ENCODE assay signal across 31 mouse cellular contexts in the genomic region with DNA sequence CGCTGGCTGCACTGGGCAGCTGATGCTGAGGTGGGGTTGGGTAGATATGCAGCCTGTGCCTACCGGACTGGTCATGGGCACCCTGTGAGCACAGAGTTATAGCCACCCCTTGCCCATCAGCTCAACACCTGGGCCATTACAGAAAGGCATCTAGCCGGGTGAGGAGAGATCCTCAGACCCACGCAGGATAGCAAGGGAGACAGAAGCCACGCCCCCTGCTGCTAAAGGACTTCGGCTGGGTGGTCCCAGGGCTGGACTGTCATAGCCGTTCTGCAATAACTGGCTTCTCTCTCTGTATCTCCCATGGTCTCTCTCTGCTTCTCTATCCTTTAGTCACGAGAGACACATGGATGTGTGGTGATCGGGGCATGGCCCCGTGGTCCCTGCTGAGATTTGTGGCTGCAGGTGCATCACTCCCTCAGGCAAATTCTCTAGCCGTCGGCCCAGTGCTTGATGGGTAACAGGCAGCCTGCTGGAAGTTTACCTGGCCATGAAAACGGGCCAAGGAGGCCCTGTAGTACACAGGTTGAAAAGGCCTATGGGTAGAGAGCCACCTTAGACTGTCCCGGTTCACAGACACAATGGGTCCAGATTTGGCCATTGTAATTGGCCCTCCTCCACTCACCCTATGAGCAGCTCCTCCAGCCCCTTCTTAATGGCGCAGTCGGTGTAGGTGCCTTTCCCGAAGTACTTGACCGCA. TPM values are rescaled to one million over a fixed set of nuclear protein-coding genes. Genes with fewer than 3 reads are reported as not detected.
DNase-seq lines count a peak whose midpoint lies in the region; ATAC-seq and TF ChIP-seq lines count a peak whose summit lies in the region.
"Had no signal": no experiment of that assay in that cellular context is flagged by ENCODE, and none has a peak within 500 bp of the region (broad histone marks: within the 10 kb centered on the region; RNA-seq: fewer than 3 reads in every experiment).

No protein-coding gene starts in this region.

- peaks cover 25% of the 10 kb centered on the region for H3K4me1 ChIP-seq in heart, embryonic 10.5 days
- H3K4me1 ChIP-seq in heart, embryonic 12.5 days (replicated peaks), result peaks cover 22% of the 10 kb centered on the region
- no peaks in the 10 kb centered on the region for H3K4me1 ChIP-seq in lung, postnatal 0 days (ENCODE audit: insufficient read depth, low read depth, low read length)
- no peaks in the 10 kb centered on the region for H3K4me1 ChIP-seq in lung, adult 2 months (ENCODE audit: control insufficient read depth, insufficient read depth, low read length)
- peaks cover 24% of the 10 kb centered on the region for H3K4me1 ChIP-seq in intestine, embryonic 15.5 days (replicated peaks)
- H3K4me1 ChIP-seq in limb, embryonic 10.5 days, result peaks cover 25% of the 10 kb centered on the region
- H3K4me1 ChIP-seq: hindbrain, embryonic 12.5 days; liver, embryonic 15.5 days had no signal

- ATAC-seq in heart, embryonic 12.5 days (ENCODE audit: insufficient number of reproducible peaks, low FRiP score), result no peak
- ATAC-seq in lung, postnatal 0 days, result no peak
- ATAC-seq in intestine, embryonic 15.5 days, result no peak
- ATAC-seq: CD4-positive, CD25-positive, alpha-beta regulatory T cell, adult 4 months; forebrain, embryonic 16.5 days had no signal

- DNase-seq in heart, embryonic 10.5 days (ENCODE audit: low spot score), result peak; percentile 69
- no peak for DNase-seq in lung, postnatal 0 days (ENCODE audit: low spot score)
- no peak for DNase-seq in lung, adult 2 months
- peak; percentile 22 for DNase-seq in limb, embryonic 10.5 days (ENCODE audit: low spot score)
- no peak for DNase-seq in frontal cortex, postnatal 14 days (ENCODE audit: low spot score in 2 of 2)
- DNase-seq: adrenal gland, postnatal 25 days; cerebellum, adult 11-12 months; cerebellum, adult 9-11 months; embryo, embryonic 11 days; gastrocnemius, postnatal 14 days; kidney, adult 2 months; layer of hippocampus, postnatal 36 days; left cerebral cortex, postnatal 4 days; lung, postnatal 36 days; right cerebral cortex, adult 18-20 months; spleen, adult 18-20 months; thymus, adult 2 months had no signal

- no peak for TF ChIP-seq CTCF in lung, postnatal 0 days (IDR thresholded peaks at IDR 0.05)
- TF ChIP-seq CTCF in lung, adult 2 months (IDR thresholded peaks at IDR 0.05; ENCODE audit: insufficient read depth, low read length), result no peak

- no peak for TF ChIP-seq EP300 in lung, postnatal 0 days (IDR thresholded peaks at IDR 0.05)

- no peak overlapping the region for H3K9ac ChIP-seq in heart, embryonic 12.5 days
- no peak overlapping the region for H3K9ac ChIP-seq in lung, postnatal 0 days (replicated peaks; ENCODE audit: low read depth)
- no peak overlapping the region for H3K9ac ChIP-seq in intestine, embryonic 15.5 days
- H3K9ac ChIP-seq: embryonic facial prominence, embryonic 13.5 days; hindbrain, embryonic 12.5 days; liver, embryonic 15.5 days; neural tube, embryonic 12.5 days had no signal

- H3K4me3 ChIP-seq in heart, embryonic 10.5 days, result no peak overlapping the region
- H3K4me3 ChIP-seq in heart, embryonic 12.5 days, result no peak overlapping the region
- no peak overlapping the region for H3K4me3 ChIP-seq in lung, postnatal 0 days (ENCODE audit: low read depth, low read length)
- H3K4me3 ChIP-seq in lung, adult 2 months (replicated peaks; ENCODE audit: extremely low read depth, low read depth, low read length), result no peak overlapping the region
- no peak overlapping the region for H3K4me3 ChIP-seq in intestine, embryonic 15.5 days (replicated peaks)
- H3K4me3 ChIP-seq in limb, embryonic 10.5 days, result no peak overlapping the region
- H3K4me3 ChIP-seq: embryonic facial prominence, embryonic 13.5 days; erythroblast, embryonic 14.5 days; hindbrain, embryonic 12.5 days; liver, embryonic 15.5 days; myocyte; neural tube, embryonic 12.5 days had no signal

- no peak overlapping the region for H3K4me2 ChIP-seq in heart, embryonic 12.5 days
- H3K4me2 ChIP-seq in lung, postnatal 0 days (replicated peaks; ENCODE audit: low read depth, low read length), result 0 out of 2 replicates have a peak overlapping the region, but pooled peaks have one; percentile 65
- H3K4me2 ChIP-seq in intestine, embryonic 15.5 days (replicated peaks), result 0 out of 2 replicates have a peak overlapping the region, but pooled peaks have one; percentile 68
- H3K4me2 ChIP-seq: heart, embryonic 11.5 days; hindbrain, embryonic 12.5 days; liver, embryonic 15.5 days; midbrain, embryonic 11.5 days; neural tube, embryonic 12.5 days had no signal

- H3K27ac ChIP-seq in heart, embryonic 10.5 days, result no peak overlapping the region
- no peak overlapping the region for H3K27ac ChIP-seq in heart, embryonic 12.5 days (ENCODE audit: poor library complexity, severe bottlenecking)
- H3K27ac ChIP-seq in lung, postnatal 0 days (ENCODE audit: low read length), result no peak overlapping the region
- H3K27ac ChIP-seq in intestine, embryonic 15.5 days, result no peak overlapping the region
- no peak overlapping the region for H3K27ac ChIP-seq in limb, embryonic 10.5 days
- H3K27ac ChIP-seq: embryonic facial prominence, embryonic 13.5 days; hindbrain, embryonic 12.5 days; kidney, postnatal 0 days; liver, embryonic 15.5 days; lung, embryonic 15.5 days; neural tube, embryonic 12.5 days had no signal

- WGBS in heart, embryonic 10.5 days, result 84% methylated on average over 18 of the region's 18 CpGs
- 80% methylated on average over 18 of the region's 18 CpGs for WGBS in heart, embryonic 12.5 days
- 84% methylated on average over 18 of the region's 18 CpGs for WGBS in lung, postnatal 0 days
- WGBS in lung, adult 2 months, result 82% methylated on average over 18 of the region's 18 CpGs
- WGBS in intestine, embryonic 15.5 days, result 82% methylated on average over 18 of the region's 18 CpGs
- 85% methylated on average over 18 of the region's 18 CpGs for WGBS in limb, embryonic 10.5 days

- H3K36me3 ChIP-seq in heart, embryonic 10.5 days, result peaks cover 14% of the 10 kb centered on the region; the same call in 1 of the 2 replicates
- H3K36me3 ChIP-seq in heart, embryonic 12.5 days, result peaks cover 24% of the 10 kb centered on the region
- peaks cover 12% of the 10 kb centered on the region for H3K36me3 ChIP-seq in lung, postnatal 0 days (ENCODE audit: insufficient read depth, low read length)
- H3K36me3 ChIP-seq in intestine, embryonic 15.5 days, result peaks cover 37% of the 10 kb centered on the region; the same call in 1 of the 2 replicates
- H3K36me3 ChIP-seq in limb, embryonic 10.5 days, result no peaks in the 10 kb centered on the region
- H3K36me3 ChIP-seq: hindbrain, embryonic 12.5 days; liver, embryonic 15.5 days; neural tube, embryonic 12.5 days had no signal

- H3K27me3 ChIP-seq in heart, embryonic 10.5 days (ENCODE audit: insufficient read depth, poor library complexity, severe bottlenecking), result 0 out of 2 replicates have a peak, but pooled peaks cover 4% of the 10 kb centered on the region
- H3K27me3 ChIP-seq in heart, embryonic 12.5 days (replicated peaks), result no peaks in the 10 kb centered on the region
- no peaks in the 10 kb centered on the region for H3K27me3 ChIP-seq in lung, postnatal 0 days (replicated peaks; ENCODE audit: insufficient read depth, low read length)
- H3K27me3 ChIP-seq in intestine, embryonic 15.5 days (replicated peaks), result no peaks in the 10 kb centered on the region
- no peaks in the 10 kb centered on the region for H3K27me3 ChIP-seq in limb, embryonic 10.5 days (ENCODE audit: low read depth, poor library complexity, severe bottlenecking)
- H3K27me3 ChIP-seq: embryonic facial prominence, embryonic 13.5 days; hindbrain, embryonic 12.5 days; lung, embryonic 15.5 days; neural tube, embryonic 12.5 days had no signal

- no peaks in the 10 kb centered on the region for H3K9me3 ChIP-seq in heart, embryonic 10.5 days
- no peaks in the 10 kb centered on the region for H3K9me3 ChIP-seq in heart, embryonic 12.5 days (replicated peaks)
- H3K9me3 ChIP-seq in lung, postnatal 0 days (ENCODE audit: low read length), result no peaks in the 10 kb centered on the region
- H3K9me3 ChIP-seq in intestine, embryonic 15.5 days, result no peaks in the 10 kb centered on the region
- H3K9me3 ChIP-seq in limb, embryonic 10.5 days (replicated peaks), result no peaks in the 10 kb centered on the region
- H3K9me3 ChIP-seq: embryonic facial prominence, embryonic 13.5 days; hindbrain, embryonic 12.5 days; liver, embryonic 15.5 days; lung, embryonic 15.5 days; neural tube, embryonic 12.5 days had no signal

- no peak for TF ChIP-seq POLR2A in lung, adult 2 months (IDR thresholded peaks at IDR 0.05; ENCODE audit: borderline replicate concordance, extremely low read depth, low read depth, low read length)

RNA-seq across cellular contexts. Expression of a gene that starts 3.1 kb away (rescaled TPM):
- 17.1 and 18.2 TPM in 2 replicates for polyA plus RNA-seq in heart, embryonic 10.5 days (2016; fragmentation: Nextera tagmentation; extraction: Ambion mirVana)
- 35.9 and 37.1 TPM in 2 replicates for polyA plus RNA-seq in heart, embryonic 12.5 days (2016; fragmentation: Nextera tagmentation; extraction: Ambion mirVana)
- 344 and 387 TPM in 2 replicates for polyA plus RNA-seq in lung, postnatal 0 days (2015; fragmentation: Nextera tagmentation; extraction: Ambion mirVana)
- polyA plus RNA-seq in lung, adult 2 months (2012; rRNA removed), result 203 and 218 TPM in 2 replicates
- 317 and 323 TPM in 2 replicates for polyA plus RNA-seq in intestine, embryonic 15.5 days (2015; fragmentation: Nextera tagmentation; extraction: Ambion mirVana)
- polyA plus RNA-seq in limb, embryonic 10.5 days (2016; fragmentation: Nextera tagmentation; extraction: Ambion mirVana), result 4.1 and 7.8 TPM in 2 replicates
- polyA plus RNA-seq: CD4-positive, CD25-positive, alpha-beta regulatory T cell, adult 4 months; erythroblast, embryonic 14.5 days had no signal

Comparison
In these comparisons a context has a peak if more than half of its experiments do, and no peak if none do; other contexts are left out.
1. DNase-seq: peak in heart, embryonic 10.5 days (single experiment) and limb, embryonic 10.5 days (single experiment); none in lung, postnatal 0 days (single experiment), lung, adult 2 months (single experiment) and frontal cortex, postnatal 14 days (0 of 2).